Mouse (Mus musculus) spleen, postnatal 14 days (tissue): ENCODE measurements around the gene Sorcs1.

ENCODE experiments used
- DNase-seq, 2 experiments: peaks; one replicate each; pipeline ENCODE4 v3.0.0; 2021 to 2022; ENCODE audit warnings: low spot score in 2 of 2

The Sorcs1 gene

GRCm38 (mm10) chr19:50214466-50215228 is 463.8 kb downstream of the Sorcs1 start:
- no peak for DNase-seq

GRCm38 (mm10) chr19:50210456-50210855 is 468.0 kb downstream of the Sorcs1 start:
- no peak for DNase-seq

- DNase-seq: no peak
Observed at GRCm38 (mm10) chr19:50204341-50204740, 474.1 kb downstream of the Sorcs1 start.

- DNase-seq: no peak
Observed at GRCm38 (mm10) chr19:50196592-50196991, 481.9 kb downstream of the Sorcs1 start.

GRCm38 (mm10) chr19:50185769-50186715 is 492.4 kb downstream of the Sorcs1 start:
- DNase-seq: no peak

- no peak for DNase-seq
Observed at GRCm38 (mm10) chr19:50184901-50185623, 493.4 kb downstream of the Sorcs1 start.

GRCm38 (mm10) chr19:50178851-50179250 is 499.6 kb downstream of the Sorcs1 start:
- DNase-seq: no peak

GRCm38 (mm10) chr19:50178151-50178550 is 500.3 kb downstream of the Sorcs1 start:
- DNase-seq: no peak

- DNase-seq: no peak
Observed at GRCm38 (mm10) chr19:50171849-50172248, 506.6 kb downstream of the Sorcs1 start.

GRCm38 (mm10) chr19:50151111-50151510 is 527.3 kb downstream of the Sorcs1 start:
- DNase-seq: no peak

- no peak for DNase-seq
Observed at GRCm38 (mm10) chr19:50145919-50146318, 532.5 kb downstream of the Sorcs1 start.

- no peak for DNase-seq
Observed at GRCm38 (mm10) chr19:50141853-50142252, 536.6 kb downstream of the Sorcs1 start.

GRCm38 (mm10) chr19:50134656-50135055 is 543.8 kb downstream of the Sorcs1 start:
- DNase-seq: no peak

GRCm38 (mm10) chr19:50105842-50106585 is 572.4 kb downstream of the Sorcs1 start:
- DNase-seq: no peak
